Mouse (Mus musculus) erythroblast, embryonic 14.5 days (primary cell): ENCODE measurements around the gene Fa2h. TPM values are rescaled to one million over a fixed set of nuclear protein-coding genes. Genes with fewer than 3 reads are reported as not detected.

Experiments used
- H3K27me3 ChIP-seq: 2 replicates; pipeline ENCODE4 v1.6.1; 2012; ENCODE audit warnings: inconsistent platforms; ENCODE audit not compliant: control insufficient read depth
- H3K36me3 ChIP-seq: 2 replicates; pipeline ENCODE4 v1.6.1; 2012; ENCODE audit warnings: mild to moderate bottlenecking, inconsistent platforms; ENCODE audit not compliant: control insufficient read depth
- H3K4me1 ChIP-seq: 2 replicates; pipeline ENCODE4 v1.6.1; 2012; ENCODE audit warnings: inconsistent platforms; ENCODE audit not compliant: control insufficient read depth
- H3K4me3 ChIP-seq: replicated peaks from 2 replicates; pipeline ENCODE3; 2012; ENCODE audit warnings: moderate library complexity, mild to moderate bottlenecking, inconsistent platforms
- H3K9me3 ChIP-seq: 2 replicates; pipeline ENCODE4 v1.6.1; 2012; ENCODE audit warnings: low read length, inconsistent platforms, mixed read lengths; ENCODE audit not compliant: control insufficient read depth
- GATA1 ChIP-seq: IDR thresholded peaks from 2 replicates; pipeline ENCODE4 v1.6.1; 2012; ENCODE audit warnings: low read length, inconsistent platforms, mixed read lengths
- TAL1 ChIP-seq: IDR thresholded peaks from 3 replicates; pipeline ENCODE4 v1.6.1; 2012; ENCODE audit warnings: low read length, inconsistent platforms, mixed read lengths
- polyA plus RNA-seq: library from polyadenylated mRNA; stranded (reverse); fragments of >175 nt; gene quantifications from 2 replicates; pipeline ENCODE4 v1.2.3, GENCODE M21; 2012

The Fa2h gene
- polyA plus RNA-seq, 1 experiment, result not detected

- Histone ChIP-seq H3K27me3 (peaks cover 5% of the 10 kb centered on the region), H3K4me3 (no peak overlapping the region)
Measured at GRCm38 (mm10) chr8:111363489-111363888, 30.1 kb downstream of the Fa2h start.

DNA sequence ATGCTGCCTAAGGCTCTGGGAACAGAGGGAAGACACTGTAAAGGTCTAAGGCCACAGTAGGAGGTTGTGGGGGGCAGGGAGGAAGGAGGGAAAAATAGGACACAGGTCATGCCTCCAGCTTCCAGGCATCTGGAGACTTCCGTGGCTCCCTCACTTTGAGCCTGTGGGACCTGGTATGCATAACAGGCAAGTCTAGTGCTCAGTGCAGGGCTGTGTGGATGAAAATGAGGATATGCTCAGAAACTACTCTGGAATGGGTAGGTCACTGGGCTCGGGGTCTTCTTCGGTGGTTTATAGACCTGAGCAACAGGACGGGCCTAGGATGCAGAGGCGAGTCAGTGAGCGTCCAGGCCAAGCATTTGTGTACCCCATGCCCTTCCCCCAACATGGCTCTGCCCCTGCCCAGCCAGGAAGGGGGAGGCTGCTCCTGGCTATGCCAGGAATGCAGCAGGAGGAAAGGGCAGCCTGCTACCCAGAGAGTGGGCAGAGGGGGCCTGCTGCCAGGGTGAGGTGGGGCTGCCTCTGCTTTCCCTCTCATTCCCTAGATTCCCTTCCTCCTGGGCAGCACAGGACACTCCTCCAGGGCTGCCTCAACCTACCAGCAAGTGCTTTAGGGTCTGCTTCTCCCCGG lies 32.9 kb downstream of the Fa2h start:
- H3K4me1 ChIP-seq, result no peaks in the 10 kb centered on the region
- no peaks in the 10 kb centered on the region; the same call in 1 of the 2 replicates for H3K27me3 ChIP-seq
- no peak for TF ChIP-seq TAL1
- no peak for TF ChIP-seq GATA1
- no peaks in the 10 kb centered on the region for H3K36me3 ChIP-seq
- H3K9me3 ChIP-seq, result peaks cover 3% of the 10 kb centered on the region; the same call in 1 of the 2 replicates
- no peak overlapping the region for H3K4me3 ChIP-seq

More at GRCm38 (mm10) chr8:111363489-111363888, 30.1 kb downstream of the Fa2h start:
- no peak for TF ChIP-seq TAL1
- TF ChIP-seq GATA1, result no peak
- peaks cover 3% of the 10 kb centered on the region; the same call in 1 of the 2 replicates for H3K9me3 ChIP-seq
- no peaks in the 10 kb centered on the region for H3K4me1 ChIP-seq
- H3K36me3 ChIP-seq, result no peaks in the 10 kb centered on the region

DNA sequence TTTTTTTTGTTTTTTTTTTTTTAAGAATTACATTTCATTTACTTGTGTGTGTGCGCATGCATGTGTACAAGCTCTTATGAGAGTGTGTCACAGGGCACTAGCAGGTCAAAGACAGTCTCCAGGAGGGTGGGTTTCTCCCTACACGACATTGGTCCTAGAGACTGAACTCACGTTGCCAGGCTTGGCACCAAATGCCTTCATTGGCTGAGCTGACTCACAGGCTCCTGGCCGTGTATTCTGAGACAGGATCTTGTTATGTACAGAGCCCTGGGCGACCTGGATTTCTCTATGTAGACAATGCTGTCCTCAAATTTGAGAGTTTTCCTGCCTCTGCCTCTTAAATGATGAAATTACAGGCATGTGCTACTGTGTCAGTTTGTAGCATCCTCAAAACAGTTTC lies 33.7 kb downstream of the Fa2h start:
- no peaks in the 10 kb centered on the region; the same call in 1 of the 2 replicates for H3K27me3 ChIP-seq
- no peaks in the 10 kb centered on the region for H3K4me1 ChIP-seq
- H3K9me3 ChIP-seq, result peaks cover 3% of the 10 kb centered on the region; the same call in 1 of the 2 replicates
- H3K36me3 ChIP-seq, result no peaks in the 10 kb centered on the region
- H3K4me3 ChIP-seq, result no peak overlapping the region
- TF ChIP-seq GATA1, result no peak
- TF ChIP-seq TAL1, result no peak

GRCm38 (mm10) chr8:111358905-111359304 lies 34.7 kb downstream of the Fa2h start:
- H3K36me3 ChIP-seq, result no peaks in the 10 kb centered on the region
- no peaks in the 10 kb centered on the region for H3K4me1 ChIP-seq
- peaks cover 3% of the 10 kb centered on the region; the same call in 1 of the 2 replicates for H3K9me3 ChIP-seq
- no peak for TF ChIP-seq TAL1
- TF ChIP-seq GATA1, result no peak
- no peaks in the 10 kb centered on the region; the same call in 1 of the 2 replicates for H3K27me3 ChIP-seq
- H3K4me3 ChIP-seq, result no peak overlapping the region

GRCm38 (mm10) chr8:111357433-111357832 lies 36.2 kb downstream of the Fa2h start:
- Histone ChIP-seq H3K27me3 (no peaks in the 10 kb centered on the region), H3K4me1 (no peaks in the 10 kb centered on the region), H3K4me3 (no peak overlapping the region), H3K36me3 (no peaks in the 10 kb centered on the region), H3K9me3 (peaks cover 3% of the 10 kb centered on the region; the same call in 1 of the 2 replicates)
- no peak for TF ChIP-seq TAL1
- TF ChIP-seq GATA1, result no peak

DNA sequence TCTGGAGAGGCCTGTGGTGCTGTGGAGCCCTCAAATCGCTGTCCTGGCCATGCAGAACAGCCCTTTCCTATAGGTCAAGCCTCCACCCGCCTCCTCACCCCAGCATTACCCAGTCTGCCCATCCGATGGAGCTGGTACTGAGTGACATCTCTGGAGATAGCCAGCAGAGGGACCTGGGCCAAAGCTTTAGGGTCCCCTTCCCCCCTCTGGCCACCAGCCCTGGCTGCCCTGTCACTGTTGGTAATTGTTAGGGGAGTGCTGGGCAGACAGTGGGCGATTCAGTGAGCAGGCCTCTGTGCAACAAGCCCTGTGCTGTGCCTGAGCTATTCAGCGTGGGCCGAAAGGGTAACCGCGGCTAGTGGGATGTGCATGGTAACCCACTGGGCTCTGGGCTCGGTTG lies 40.1 kb downstream of the Fa2h start:
- no peaks in the 10 kb centered on the region for H3K36me3 ChIP-seq
- no peaks in the 10 kb centered on the region for H3K4me1 ChIP-seq
- H3K9me3 ChIP-seq, result no peaks in the 10 kb centered on the region
- TF ChIP-seq TAL1 (no peak), GATA1 (no peak)
- H3K4me3 ChIP-seq, result no peak overlapping the region
- no peaks in the 10 kb centered on the region for H3K27me3 ChIP-seq

DNA sequence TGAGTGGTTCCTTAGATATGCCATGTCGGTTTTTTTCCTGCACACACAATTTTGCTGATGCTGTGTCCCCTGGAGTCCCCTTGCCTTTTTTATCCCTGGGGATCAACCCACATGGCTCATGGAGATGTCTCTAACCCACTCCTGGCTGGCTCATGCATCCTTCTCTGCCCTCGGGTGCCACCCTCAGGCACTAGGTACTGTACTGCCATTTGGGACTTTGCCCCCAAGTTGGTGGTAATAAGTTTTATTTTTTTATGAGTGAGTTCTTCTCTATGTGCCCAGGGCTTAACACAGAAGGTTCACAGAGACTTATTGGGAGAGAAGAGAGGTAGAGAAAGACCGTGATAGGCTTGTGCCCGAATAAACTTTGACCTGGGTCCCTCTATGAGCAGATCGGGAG lies 41.3 kb downstream of the Fa2h start:
- no peak overlapping the region for H3K4me3 ChIP-seq
- H3K9me3 ChIP-seq, result no peaks in the 10 kb centered on the region
- no peaks in the 10 kb centered on the region for H3K4me1 ChIP-seq
- no peaks in the 10 kb centered on the region for H3K27me3 ChIP-seq
- H3K36me3 ChIP-seq, result no peaks in the 10 kb centered on the region
- TF ChIP-seq GATA1 (no peak), TAL1 (no peak)

GRCm38 (mm10) chr8:111350577-111350976 lies 43.0 kb downstream of the Fa2h start:
- Histone ChIP-seq H3K9me3 (no peaks in the 10 kb centered on the region), H3K27me3 (no peaks in the 10 kb centered on the region), H3K4me3 (no peak overlapping the region), H3K36me3 (no peaks in the 10 kb centered on the region), H3K4me1 (no peaks in the 10 kb centered on the region)
- no peak for TF ChIP-seq GATA1
- TF ChIP-seq TAL1, result no peak

DNA sequence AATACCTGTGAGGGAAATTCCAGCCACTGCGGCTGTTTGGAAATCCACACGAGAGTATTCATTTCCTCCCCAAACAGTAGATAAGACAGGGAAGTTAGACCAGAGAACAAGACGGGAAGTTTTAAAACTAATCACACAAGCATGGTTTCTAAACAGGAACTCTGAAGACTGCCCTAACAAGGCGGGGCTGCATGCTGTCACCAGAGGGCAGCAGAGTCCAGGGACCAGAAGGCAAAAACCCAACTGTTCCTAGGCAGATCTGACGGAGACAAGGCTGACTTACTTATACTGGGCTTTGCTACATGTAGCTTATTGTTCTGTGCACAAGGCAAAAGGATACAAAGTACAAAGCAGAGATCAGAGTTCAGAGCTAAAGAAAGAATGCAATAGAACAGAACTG lies 50.4 kb downstream of the Fa2h start:
- Histone ChIP-seq H3K9me3 (no peaks in the 10 kb centered on the region), H3K27me3 (peaks cover 23% of the 10 kb centered on the region), H3K4me3 (no peak overlapping the region), H3K36me3 (no peaks in the 10 kb centered on the region), H3K4me1 (peaks cover 2% of the 10 kb centered on the region)
- TF ChIP-seq GATA1, result no peak
- no peak for TF ChIP-seq TAL1

DNA sequence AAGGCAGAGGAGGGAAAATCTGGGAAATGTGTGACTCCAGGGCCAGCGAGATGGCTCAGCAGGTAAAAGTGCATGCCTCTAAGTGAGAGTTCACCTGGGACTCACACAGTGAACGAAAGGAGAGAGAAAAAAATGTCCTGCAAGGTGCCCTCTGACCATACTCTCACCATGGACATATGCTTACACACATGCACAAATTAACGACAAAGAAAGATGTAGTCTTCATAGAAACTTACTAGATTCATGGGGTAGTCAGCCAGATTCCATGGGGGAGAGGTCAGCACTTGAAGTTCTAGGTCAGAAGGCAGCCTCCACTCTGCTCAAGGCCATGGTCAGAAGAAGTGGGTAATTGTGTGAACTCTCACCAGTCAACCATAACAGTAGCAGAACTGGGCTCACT lies 53.4 kb downstream of the Fa2h start:
- Histone ChIP-seq H3K9me3 (no peaks in the 10 kb centered on the region), H3K4me3 (no peak overlapping the region), H3K27me3 (peaks cover 52% of the 10 kb centered on the region), H3K36me3 (no peaks in the 10 kb centered on the region), H3K4me1 (peaks cover 12% of the 10 kb centered on the region)
- TF ChIP-seq GATA1 (no peak), TAL1 (no peak)
